Mouse (Mus musculus) gastrocnemius, postnatal 14 days (tissue): ENCODE results near the gene Cox4i2. TPM values are rescaled to one million over a fixed set of nuclear protein-coding genes. Genes with fewer than 3 reads are reported as not detected.

ENCODE experiments used
- DNase-seq: peaks from one replicate; pipeline ENCODE4 v3.0.0; 2021; ENCODE audit warnings: mixed read lengths
- intact Hi-C: fragments of 180-260 bp; cut with DNase I; formaldehyde crosslinking; loops from one replicate; pipeline ENCODE4 v1.15.1; 2025; ENCODE audit warnings: low total_unique reads
- long read RNA-seq, 2 experiments: library from polyadenylated mRNA; stranded (forward); transcript quantifications; one replicate each; pipeline ENCODE4 v2.0.0; 2021
- total RNA-seq, 2 experiments: library from RNA; stranded (reverse); gene quantifications; 2 replicates each; pipeline ENCODE4 v1.2.3; 2021

The Cox4i2 gene
- 1 to 10 TPM; 5.9 to 6.0 TPM for total RNA-seq
- long read RNA-seq, experiment 1, partial matches to known transcripts = 0 of 1 reads
- long read RNA-seq, experiment 1, other reads (novel, unspliced or antisense) = 0 of 1 reads
- long read RNA-seq, experiment 2, partial matches to known transcripts = 0 of 5 reads
- long read RNA-seq, experiment 2, other reads (novel, unspliced or antisense) = 0 of 5 reads

GRCm38 (mm10) chr2:152753944-152754711, at the start of gene Cox4i2:
Gene Cox4i2, plus strand, starts transcription at chr2:152754173.
- no peak for DNase-seq
- intact Hi-C loops = no loop called here

- intact Hi-C loops = no loop called here
- no peak for DNase-seq
Measured at GRCm38 (mm10) chr2:152704256-152704605, 49.7 kb upstream of the Cox4i2 start.

GRCm38 (mm10) chr2:152704811-152705370, 49.1 kb upstream of the Cox4i2 start:
- DNase-seq = no peak
- intact Hi-C loops = no loop called here

GRCm38 (mm10) chr2:152705993-152706571, 47.9 kb upstream of the Cox4i2 start:
- intact Hi-C loops = no loop called here
- peak; percentile 83 for DNase-seq

DNA sequence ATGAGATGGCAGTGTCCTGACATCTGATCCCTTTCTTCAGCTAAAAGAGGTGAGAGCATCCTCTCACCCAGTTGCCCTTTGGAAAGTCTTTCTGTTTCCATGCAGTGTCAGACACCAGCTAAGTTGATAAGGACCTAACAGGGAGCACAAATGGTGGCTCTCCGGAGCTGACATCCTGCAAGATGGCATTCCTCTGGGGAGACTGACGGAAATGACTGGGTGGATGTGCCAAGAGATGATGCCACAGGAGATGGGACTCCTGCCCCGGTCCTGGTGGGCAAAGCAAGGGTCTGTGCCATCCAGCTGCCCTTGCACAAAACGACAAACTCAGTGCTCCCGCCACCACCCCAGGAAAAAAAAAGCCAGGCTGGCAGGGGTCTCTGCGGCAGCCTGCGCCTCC, 46.8 kb upstream of the Cox4i2 start:
- intact Hi-C loops = no loop called here
- DNase-seq = no peak

DNA sequence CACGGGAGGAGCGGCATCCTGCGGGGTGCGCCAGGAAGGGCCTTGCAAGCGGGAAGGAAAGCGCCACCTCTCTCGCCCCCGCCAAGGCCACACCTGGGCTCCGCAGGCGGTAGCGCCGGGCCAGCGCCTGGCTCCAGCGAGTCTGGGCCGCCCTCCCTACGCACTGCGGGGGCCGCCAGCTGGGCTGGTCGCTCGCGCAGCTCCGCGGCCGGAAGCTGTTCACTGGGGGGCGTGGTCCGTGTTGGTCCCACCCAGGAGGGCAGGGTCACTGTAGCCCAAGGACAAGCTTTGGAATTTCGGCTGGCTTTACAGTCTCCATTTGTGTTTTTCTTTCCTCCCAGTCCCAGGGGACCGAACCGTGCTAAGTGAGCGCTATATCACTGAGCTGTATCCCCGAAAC, 46.3 kb upstream of the Cox4i2 start:
- peak; percentile 94 for DNase-seq
- intact Hi-C loops = no loop called here

DNA sequence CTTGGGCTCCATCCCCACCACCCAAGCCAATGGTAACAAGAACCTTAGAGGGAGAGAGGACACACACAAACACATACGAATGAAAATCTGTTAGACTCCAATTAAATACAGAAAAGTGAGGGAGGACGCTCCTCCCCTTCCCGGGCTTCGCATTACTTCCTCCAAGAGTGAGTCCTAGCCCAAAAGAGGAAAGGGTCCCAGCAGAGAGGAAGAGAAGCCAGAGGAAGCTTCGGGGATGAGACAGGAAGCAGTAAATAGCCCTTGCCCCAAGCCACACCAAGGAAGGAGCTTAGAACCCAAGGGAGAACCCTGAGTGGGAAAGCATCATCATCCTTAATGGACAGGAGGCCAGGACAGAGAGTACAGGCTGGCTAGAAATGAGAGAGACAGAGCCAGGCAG, 44.9 kb upstream of the Cox4i2 start:
- intact Hi-C loops = no loop called here

GRCm38 (mm10) chr2:152716241-152716772, 37.7 kb upstream of the Cox4i2 start:
- intact Hi-C loops = no loop called here

More for the DNA sequence above, 44.9 kb upstream of the Cox4i2 start:
- no peak for DNase-seq

DNA sequence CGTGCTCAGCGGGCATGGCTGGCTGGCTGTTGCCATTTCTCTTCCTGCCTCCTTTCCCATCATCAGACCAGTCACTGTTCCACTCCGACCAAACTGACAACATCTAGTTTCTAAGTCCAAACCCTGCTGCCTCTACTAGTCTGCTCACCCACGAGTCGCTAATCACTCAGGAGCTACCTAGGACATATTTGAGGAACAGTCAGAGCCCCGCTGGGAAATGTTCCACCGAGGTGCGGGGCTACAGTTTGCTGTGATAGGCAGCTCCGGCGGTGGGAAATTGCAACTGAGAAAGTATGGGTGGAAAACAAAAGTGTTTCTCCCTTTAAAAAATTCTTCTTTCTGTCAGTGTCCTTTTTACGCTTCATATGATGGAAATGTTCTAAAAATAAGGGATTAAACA, 36.3 kb upstream of the Cox4i2 start:
- intact Hi-C loops = no loop called here
- DNase-seq = no peak

More at GRCm38 (mm10) chr2:152716241-152716772, 37.7 kb upstream of the Cox4i2 start:
- DNase-seq = no peak

- intact Hi-C loops = no loop called here
- DNase-seq = no peak
Measured at GRCm38 (mm10) chr2:152718076-152718475, 35.9 kb upstream of the Cox4i2 start.

- intact Hi-C loops = no loop called here
- peak; percentile 64 for DNase-seq
Measured at GRCm38 (mm10) chr2:152723651-152724331, 30.2 kb upstream of the Cox4i2 start.

DNA sequence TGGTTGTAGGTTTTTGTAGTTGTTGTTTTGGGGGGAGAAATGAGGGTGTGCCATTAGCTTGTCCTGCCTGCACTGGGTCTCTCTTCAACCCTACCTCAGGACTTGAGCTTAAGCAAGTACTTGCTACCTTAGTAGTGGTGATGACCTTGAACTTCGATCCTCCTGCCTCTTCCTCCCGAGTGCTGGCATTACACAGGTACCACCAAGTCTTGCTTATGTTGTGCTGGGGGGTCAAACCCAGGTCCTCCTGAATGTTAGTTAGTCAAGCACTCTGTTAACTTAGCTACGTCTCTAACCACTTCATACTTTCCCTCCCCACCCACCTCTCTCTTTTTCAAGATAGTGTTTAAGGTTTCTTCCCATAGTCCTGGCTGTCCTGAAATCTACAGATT, 29.6 kb upstream of the Cox4i2 start:
- no peak for DNase-seq
- intact Hi-C loops = no loop called here

- intact Hi-C loops = no loop called here
- DNase-seq = no peak
Measured at GRCm38 (mm10) chr2:152725178-152725750, 28.7 kb upstream of the Cox4i2 start.

DNA sequence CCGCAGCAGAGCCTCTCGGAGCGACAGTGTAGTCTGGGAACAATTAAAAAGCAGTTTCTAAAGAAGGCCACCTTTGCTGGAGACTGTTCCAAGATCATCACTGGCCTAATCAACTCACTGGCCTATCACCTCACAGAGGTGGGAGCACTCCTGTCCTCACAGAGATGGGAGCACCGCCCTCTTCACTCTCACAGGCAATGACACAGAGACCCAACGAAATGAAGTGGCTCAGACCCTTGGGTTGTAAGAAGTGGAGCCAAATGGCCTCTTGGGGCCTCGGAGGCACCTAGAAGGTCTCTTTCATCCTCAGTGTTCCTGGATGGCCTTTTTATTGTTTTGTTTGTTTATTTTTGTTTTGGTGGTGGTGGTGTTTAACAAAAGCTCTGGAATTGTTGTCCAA, 27.8 kb upstream of the Cox4i2 start:
- no peak for DNase-seq
- intact Hi-C loops = no loop called here

DNA sequence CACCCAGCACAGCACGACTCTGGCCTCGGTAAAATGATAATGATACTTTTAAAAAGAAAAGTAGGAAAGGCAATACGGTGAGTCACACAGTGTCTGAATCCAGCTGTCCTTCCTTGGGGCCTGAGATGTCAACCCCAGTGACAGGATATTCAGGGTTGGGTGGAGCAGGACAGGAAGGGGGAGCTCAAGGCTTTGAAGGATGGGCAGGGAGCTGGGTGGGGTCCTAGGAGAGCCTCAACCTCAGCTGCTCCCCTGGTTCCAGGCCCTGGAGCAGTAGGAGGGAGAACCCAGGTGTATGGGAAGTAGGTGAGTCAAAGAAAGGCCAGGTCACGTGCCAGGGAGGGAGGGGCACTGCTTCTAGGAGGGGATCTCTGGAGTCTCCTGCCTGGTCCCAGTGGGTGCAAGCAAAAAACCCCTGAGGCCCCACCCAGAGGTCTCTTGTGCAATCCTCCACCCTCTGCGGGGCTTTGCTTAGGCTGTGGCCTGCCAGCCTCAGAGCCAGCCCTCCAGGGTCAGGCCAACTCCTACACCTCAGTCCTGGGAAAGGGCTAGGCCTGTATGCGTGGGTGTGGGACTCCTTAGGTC, 27.1 kb upstream of the Cox4i2 start:
- intact Hi-C loops = no loop called here
- no peak for DNase-seq

GRCm38 (mm10) chr2:152727795-152728510, 26.0 kb upstream of the Cox4i2 start:
- intact Hi-C loops = no loop called here
- DNase-seq = peak; percentile 17

GRCm38 (mm10) chr2:152728594-152728993, 25.4 kb upstream of the Cox4i2 start:
- no peak for DNase-seq
- intact Hi-C loops = no loop called here

- intact Hi-C loops = no loop called here
- no peak for DNase-seq
Measured at GRCm38 (mm10) chr2:152729013-152729635, 24.8 kb upstream of the Cox4i2 start.
